8 mouse cellular contexts compared by ENCODE assay signal in the genomic region with DNA sequence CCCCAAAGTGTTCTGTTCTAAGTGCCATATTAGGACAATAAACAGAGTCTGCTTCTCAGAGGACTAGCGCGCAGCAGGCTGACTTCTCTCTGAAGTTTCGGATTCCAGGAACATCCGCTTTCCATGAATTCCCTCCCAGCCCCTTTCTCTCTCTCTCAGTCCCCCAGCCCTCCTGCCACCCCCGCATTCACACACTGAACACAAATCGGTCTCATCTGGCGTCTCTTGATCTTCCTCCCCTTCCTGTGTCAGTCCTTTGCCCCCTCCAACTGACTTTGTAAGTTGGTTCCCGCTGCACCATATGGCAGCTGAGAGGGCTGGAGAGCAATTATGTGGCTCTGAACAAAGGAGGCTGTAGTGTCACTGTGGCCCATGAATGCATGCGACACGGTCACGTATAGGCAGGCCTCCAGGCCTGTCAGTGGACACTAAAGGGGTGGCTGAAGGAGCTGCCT.
A peak's percentile ranks its signal among the peaks of the same experiment; 100 is the strongest.
DNase-seq lines count a peak whose midpoint lies in the region; ATAC-seq lines count a peak whose summit lies in the region.

No protein-coding gene starts in this region.

- no peak overlapping the region for H3K9ac ChIP-seq in kidney, embryonic 15.5 days
- H3K9ac ChIP-seq in forebrain, embryonic 12.5 days = no peak overlapping the region
- no peak overlapping the region for H3K9ac ChIP-seq in neural tube, embryonic 13.5 days

- no peaks in the 10 kb centered on the region for H3K36me3 ChIP-seq in kidney, embryonic 15.5 days
- H3K36me3 ChIP-seq in forebrain, embryonic 12.5 days (replicated peaks) = no peaks in the 10 kb centered on the region
- H3K36me3 ChIP-seq in limb, embryonic 10.5 days = no peaks in the 10 kb centered on the region
- H3K36me3 ChIP-seq in neural tube, embryonic 13.5 days = no peaks in the 10 kb centered on the region

- H3K4me2 ChIP-seq in kidney, embryonic 15.5 days = peak overlapping the region; percentile 36
- H3K4me2 ChIP-seq in forebrain, embryonic 12.5 days = peak overlapping the region; percentile 36
- H3K4me2 ChIP-seq in neural tube, embryonic 13.5 days = peak overlapping the region; percentile 37

- no peaks in the 10 kb centered on the region for H3K9me3 ChIP-seq in kidney, embryonic 15.5 days (replicated peaks)
- no peaks in the 10 kb centered on the region for H3K9me3 ChIP-seq in forebrain, embryonic 12.5 days
- no peaks in the 10 kb centered on the region for H3K9me3 ChIP-seq in limb, embryonic 10.5 days (replicated peaks)
- H3K9me3 ChIP-seq in neural tube, embryonic 13.5 days = no peaks in the 10 kb centered on the region

- no peak for DNase-seq in kidney, adult 11 months
- DNase-seq in limb, embryonic 10.5 days (ENCODE audit: low spot score) = peak; percentile 62
- DNase-seq in adrenal gland, postnatal 14 days = no peak

- H3K27me3 ChIP-seq in kidney, embryonic 15.5 days = no peaks in the 10 kb centered on the region
- H3K27me3 ChIP-seq in forebrain, embryonic 12.5 days = peaks cover 4% of the 10 kb centered on the region; the same call in 1 of the 2 replicates
- H3K27me3 ChIP-seq in limb, embryonic 10.5 days (ENCODE audit: low read depth, poor library complexity, severe bottlenecking) = no peaks in the 10 kb centered on the region
- H3K27me3 ChIP-seq in neural tube, embryonic 13.5 days = no peaks in the 10 kb centered on the region

- peaks cover 22% of the 10 kb centered on the region for H3K4me1 ChIP-seq in kidney, embryonic 15.5 days
- H3K4me1 ChIP-seq in forebrain, embryonic 12.5 days = peaks cover 27% of the 10 kb centered on the region
- peaks cover 47% of the 10 kb centered on the region for H3K4me1 ChIP-seq in limb, embryonic 10.5 days
- peaks cover 27% of the 10 kb centered on the region for H3K4me1 ChIP-seq in neural tube, embryonic 13.5 days (replicated peaks)

- H3K27ac ChIP-seq in kidney, embryonic 15.5 days = peak overlapping the region; percentile 63
- peak overlapping the region; percentile 57; the same call in 1 of the 2 replicates for H3K27ac ChIP-seq in forebrain, embryonic 12.5 days
- H3K27ac ChIP-seq in limb, embryonic 10.5 days = peak overlapping the region; percentile 93
- peak overlapping the region; percentile 78 for H3K27ac ChIP-seq in neural tube, embryonic 13.5 days (replicated peaks)

- H3K4me3 ChIP-seq in kidney, embryonic 15.5 days (replicated peaks) = no peak overlapping the region
- no peak overlapping the region for H3K4me3 ChIP-seq in forebrain, embryonic 12.5 days (replicated peaks)
- peak overlapping the region; percentile 32 for H3K4me3 ChIP-seq in limb, embryonic 10.5 days
- H3K4me3 ChIP-seq in neural tube, embryonic 13.5 days = no peak overlapping the region

- WGBS in kidney, embryonic 15.5 days = 10% methylated on average over 11 of the region's 11 CpGs
- WGBS in forebrain, embryonic 12.5 days = 9% methylated on average over 11 of the region's 11 CpGs
- 14% methylated on average over 11 of the region's 11 CpGs for WGBS in limb, embryonic 10.5 days
- 2% methylated on average over 11 of the region's 11 CpGs for WGBS in neural tube, embryonic 13.5 days

- ATAC-seq in kidney, embryonic 15.5 days (replicated peaks; ENCODE audit: low FRiP score) = peak; percentile 78
- ATAC-seq in forebrain, embryonic 12.5 days (ENCODE audit: low FRiP score) = peak; percentile 84
- peak; percentile 92 for ATAC-seq in neural tube, embryonic 13.5 days (ENCODE audit: low read depth)
- no peak for ATAC-seq in megakaryocyte, adult 5-6 weeks (ENCODE audit: poor library complexity, severe bottlenecking)
- ATAC-seq in erythroblast, adult 5-6 weeks (replicated peaks; ENCODE audit: low FRiP score, poor library complexity, severe bottlenecking) = no peak

Comparison
In these comparisons a context has a peak if more than half of its experiments do, and no peak if none do; other contexts are left out.
1. ATAC-seq: peak in kidney, embryonic 15.5 days (single experiment), forebrain, embryonic 12.5 days (single experiment) and neural tube, embryonic 13.5 days (single experiment); none in megakaryocyte, adult 5-6 weeks (single experiment) and erythroblast, adult 5-6 weeks (single experiment).
2. Peak in every context shown above with its lines, with median percentiles within 50 percentile points of each other: H3K27ac ChIP-seq and H3K4me2 ChIP-seq.